Mouse (Mus musculus) kidney, postnatal 0 days (tissue): ENCODE results near the gene Abhd5. TPM values are rescaled to one million over a fixed set of nuclear protein-coding genes. Genes with fewer than 3 reads are reported as not detected.

Experiments
- ATAC-seq: fragments of 200-750 bp; cut with Nextera tagmentation; replicated peaks from 2 replicates; pipeline ENCODE4 v1.8.0; 2017; ENCODE audit warnings: low read depth, moderate number of reproducible peaks, moderate TSS enrichment, moderate library complexity; ENCODE audit not compliant: low FRiP score
- DNase-seq: peaks from one replicate; pipeline ENCODE4 v3.0.0-alpha.2; 2016; ENCODE audit warnings: low spot score
- H3K27ac ChIP-seq: fragments of 300-500 bp; sonication (generic); 2 replicates; pipeline ENCODE4 v1.5.1; 2014; ENCODE audit warnings: mild to moderate bottlenecking
- H3K27me3 ChIP-seq: fragments of 300-500 bp; sonication (generic); 2 replicates; pipeline ENCODE4 v1.6.1; 2014; ENCODE audit warnings: low read length, mixed read lengths; ENCODE audit not compliant: insufficient read depth
- H3K36me3 ChIP-seq: fragments of 300-500 bp; sonication (generic); 2 replicates; pipeline ENCODE4 v1.6.1; 2014; ENCODE audit warnings: low read length, mixed read lengths; ENCODE audit not compliant: insufficient read depth
- H3K4me1 ChIP-seq: fragments of 300-500 bp; sonication (generic); replicated peaks from 2 replicates; pipeline ENCODE4 v1.6.1; 2014; ENCODE audit warnings: antibody characterized with exemption, low read length, mixed read lengths; ENCODE audit not compliant: insufficient read depth
- H3K4me2 ChIP-seq: fragments of 300-500 bp; sonication (generic); 2 replicates; pipeline ENCODE4 v1.6.1; 2014; ENCODE audit warnings: mild to moderate bottlenecking, low read length, moderate library complexity, mixed read lengths
- H3K4me3 ChIP-seq: fragments of 300-500 bp; sonication (generic); replicated peaks from 2 replicates; pipeline ENCODE4 v1.5.1; 2014; ENCODE audit warnings: low read depth, low read length
- H3K9ac ChIP-seq: fragments of 300-500 bp; sonication (generic); 2 replicates; pipeline ENCODE4 v1.6.1; 2014; ENCODE audit warnings: low read depth, low read length
- H3K9me3 ChIP-seq: fragments of 300-500 bp; sonication (generic); replicated peaks from 2 replicates; pipeline ENCODE4 v1.6.1; 2016; ENCODE audit warnings: low read length, inconsistent platforms, mixed read lengths
- CTCF ChIP-seq: IDR thresholded peaks from 2 replicates; pipeline ENCODE4 v1.5.1; 2016; ENCODE audit warnings: antibody characterized with exemption, low read depth, mild to moderate bottlenecking, moderate library complexity
- WGBS: fragments of 180-500 bp; shearing (Covaris S2); extraction: QIAGEN DNeasy Blood & Tissue Kit; methylation state at CpG from one replicate; pipeline ENCODE4 v1.1.7; 2014; 5-methylcytosine and 5-hydroxymethylcytosine counted together
- polyA plus RNA-seq: library from polyadenylated mRNA; unstranded; fragments of >200 nt; fragmentation: Nextera tagmentation; extraction: Ambion mirVana; gene quantifications from 2 replicates; pipeline ENCODE4 v1.2.1, GENCODE M21; 2015

The Abhd5 gene
- polyA plus RNA-seq, 1 experiment from 2014 or later = 30.3 TPM

GRCm38 (mm10) chr9:122344560-122344959 lies 6.8 kb upstream of the Abhd5 start:
- H3K9ac ChIP-seq = no peak overlapping the region
- no peaks in the 10 kb centered on the region for H3K27me3 ChIP-seq
- no peak for ATAC-seq
- H3K9me3 ChIP-seq = no peaks in the 10 kb centered on the region
- H3K4me3 ChIP-seq = no peak overlapping the region
- no peaks in the 10 kb centered on the region for H3K36me3 ChIP-seq
- no peak for TF ChIP-seq CTCF
- H3K27ac ChIP-seq = no peak overlapping the region
- WGBS = 85% methylated on average over 8 of the region's 8 CpGs
- H3K4me1 ChIP-seq = no peaks in the 10 kb centered on the region
- no peak for DNase-seq
- no peak overlapping the region for H3K4me2 ChIP-seq

- no peak for DNase-seq
- no peak for ATAC-seq
- Histone ChIP-seq H3K36me3 (no peaks in the 10 kb centered on the region), H3K4me2 (no peak overlapping the region), H3K27me3 (no peaks in the 10 kb centered on the region), H3K4me3 (no peak overlapping the region), H3K9ac (no peak overlapping the region), H3K27ac (no peak overlapping the region), H3K4me1 (no peaks in the 10 kb centered on the region), H3K9me3 (no peaks in the 10 kb centered on the region)
- 79% methylated on average over 3 of the region's 3 CpGs for WGBS
- no peak for TF ChIP-seq CTCF
Observed at GRCm38 (mm10) chr9:122345291-122345690, 6.1 kb upstream of the Abhd5 start.

DNA sequence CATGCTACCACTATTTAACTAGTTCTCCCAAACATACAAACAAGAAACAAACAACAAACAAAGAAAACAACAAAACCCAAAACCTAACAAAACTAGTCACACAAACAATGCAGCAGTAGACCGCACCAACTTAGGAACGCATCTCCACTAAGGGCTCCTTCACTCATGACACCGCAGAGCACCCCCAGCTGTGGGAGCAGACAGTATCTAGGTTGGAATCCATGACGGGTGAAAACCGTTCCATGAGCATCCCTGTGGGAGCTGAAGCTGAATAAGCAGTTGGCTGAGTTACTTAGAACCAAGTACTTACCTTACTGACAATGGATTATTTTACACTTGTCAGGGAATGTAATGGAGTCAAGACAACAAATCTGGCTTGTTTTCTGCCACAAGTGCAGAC lies 5.3 kb upstream of the Abhd5 start:
- no peak overlapping the region for H3K4me2 ChIP-seq
- H3K9me3 ChIP-seq = no peaks in the 10 kb centered on the region
- H3K36me3 ChIP-seq = no peaks in the 10 kb centered on the region
- H3K9ac ChIP-seq = no peak overlapping the region
- H3K4me3 ChIP-seq = no peak overlapping the region
- no peak for TF ChIP-seq CTCF
- DNase-seq = no peak
- H3K4me1 ChIP-seq = no peaks in the 10 kb centered on the region
- no peak for ATAC-seq
- no peaks in the 10 kb centered on the region for H3K27me3 ChIP-seq
- H3K27ac ChIP-seq = no peak overlapping the region
- WGBS = 85% methylated on average over 5 of the region's 5 CpGs

GRCm38 (mm10) chr9:122347882-122348281 lies 3.5 kb upstream of the Abhd5 start:
- ATAC-seq = no peak

DNA sequence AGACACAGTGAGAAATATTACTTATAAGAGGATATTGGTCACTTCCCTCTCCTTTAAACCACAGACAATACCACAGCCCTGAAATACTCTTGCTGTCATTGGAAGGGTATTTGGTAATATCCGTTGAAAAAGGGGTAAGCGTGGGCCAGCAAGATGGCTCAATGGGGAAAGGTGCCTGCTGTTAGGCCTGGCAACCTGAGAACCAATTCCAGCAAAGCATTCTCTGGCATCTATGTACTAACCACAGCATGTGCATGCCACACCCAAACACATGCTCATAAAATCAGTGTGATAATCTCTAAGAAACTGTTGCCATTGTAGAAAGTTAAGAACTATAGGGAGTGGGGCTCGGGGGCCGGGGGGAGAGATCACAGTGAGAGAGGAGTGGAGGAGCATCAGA lies 2.1 kb upstream of the Abhd5 start:
- Histone ChIP-seq H3K4me2 (no peak overlapping the region), H3K36me3 (no peaks in the 10 kb centered on the region), H3K9me3 (no peaks in the 10 kb centered on the region), H3K27me3 (no peaks in the 10 kb centered on the region), H3K4me3 (no peak overlapping the region), H3K9ac (no peak overlapping the region), H3K4me1 (no peaks in the 10 kb centered on the region; the same call in 1 of the 2 replicates), H3K27ac (no peak overlapping the region)
- no peak for ATAC-seq
- 86% methylated on average over 4 of the region's 4 CpGs for WGBS
- TF ChIP-seq CTCF = no peak
- no peak for DNase-seq

More at GRCm38 (mm10) chr9:122347882-122348281, 3.5 kb upstream of the Abhd5 start:
- Histone ChIP-seq H3K9ac (no peak overlapping the region), H3K9me3 (no peaks in the 10 kb centered on the region), H3K27ac (no peak overlapping the region), H3K4me1 (no peaks in the 10 kb centered on the region; the same call in 1 of the 2 replicates), H3K36me3 (no peaks in the 10 kb centered on the region), H3K4me3 (no peak overlapping the region), H3K4me2 (no peak overlapping the region), H3K27me3 (no peaks in the 10 kb centered on the region)
- TF ChIP-seq CTCF = no peak
- 86% methylated on average over 1 of the region's 1 CpGs for WGBS
- no peak for DNase-seq

DNA sequence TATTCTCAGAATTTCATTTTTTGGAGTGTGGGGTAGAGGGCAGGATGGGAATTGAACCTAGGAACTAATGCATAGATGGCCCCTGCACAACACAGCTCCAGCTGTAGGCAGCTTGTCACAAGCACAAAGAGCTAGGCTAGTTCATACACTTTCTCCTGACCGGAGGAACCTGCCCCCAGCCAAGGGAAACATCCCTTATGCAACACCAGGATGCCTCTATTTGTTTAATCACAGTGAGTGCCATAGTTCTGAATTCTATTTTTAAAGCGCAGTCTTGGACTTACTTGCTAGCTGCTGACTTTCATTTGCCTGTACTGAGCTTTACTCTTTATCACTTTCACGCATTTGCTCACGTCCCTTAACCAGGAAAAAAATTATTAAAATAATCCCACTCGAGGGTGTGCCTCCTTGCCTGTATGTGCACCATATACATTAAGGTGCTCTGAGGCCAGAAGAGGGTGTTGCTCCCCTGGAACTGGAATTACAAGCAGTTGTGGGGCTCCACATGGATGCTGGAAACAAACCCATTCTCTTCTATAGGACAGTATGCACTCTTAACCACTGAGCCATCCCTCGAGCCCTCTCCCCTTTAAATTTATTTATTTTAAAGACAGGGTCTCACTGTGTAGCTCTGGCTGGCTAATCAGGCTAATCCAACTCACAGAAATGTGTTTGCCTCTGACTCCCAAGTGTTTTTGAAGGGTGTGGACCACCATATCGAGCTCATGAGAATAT lies 845 bp upstream of the Abhd5 start:
- Histone ChIP-seq H3K4me1 (no peaks in the 10 kb centered on the region; the same call in 1 of the 2 replicates), H3K27ac (no peak overlapping the region), H3K4me3 (no peak overlapping the region; the same call in 1 of the 2 replicates), H3K27me3 (no peaks in the 10 kb centered on the region), H3K9me3 (no peaks in the 10 kb centered on the region), H3K4me2 (peak overlapping the region; percentile 69; the same call in 1 of the 2 replicates), H3K9ac (no peak overlapping the region), H3K36me3 (no peaks in the 10 kb centered on the region)
- WGBS = 65% methylated on average over 7 of the region's 7 CpGs
- no peak for TF ChIP-seq CTCF
- DNase-seq (no peak), ATAC-seq (no peak)
